Mouse (Mus musculus) lung, postnatal 25 days (tissue): ENCODE measurements at regions not wholly inside any gene's neighbourhood (a gene's known extent, or its start where the extent isn't known, plus 50 kb on each side); places are given as distances from the start of the nearest gene placed in this dataset.

Source experiments
- DNase-seq: peaks from one replicate; pipeline ENCODE4 v3.0.0; 2022; ENCODE audit warnings: low spot score

DNA sequence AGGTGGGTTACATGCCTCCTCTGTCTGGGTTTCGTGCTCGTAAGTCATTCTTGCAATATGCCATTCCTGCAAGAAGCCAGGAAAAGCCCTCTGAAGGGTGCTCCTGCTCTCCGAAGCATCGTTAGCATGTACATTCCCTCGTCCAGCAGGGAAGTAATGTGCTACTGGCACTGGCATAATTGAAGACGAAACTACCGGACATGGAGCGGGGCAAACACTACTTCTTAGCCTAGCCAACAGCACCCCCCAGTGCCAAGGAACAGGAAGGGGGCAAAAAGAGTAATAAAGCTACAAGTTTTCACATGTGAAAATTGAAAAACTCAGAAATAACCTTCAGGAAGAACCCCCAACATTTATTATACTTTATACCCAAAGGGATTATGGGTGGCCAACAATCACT is 88.6 kb upstream of the Usp24 start:
- DNase-seq: no peak

DNA sequence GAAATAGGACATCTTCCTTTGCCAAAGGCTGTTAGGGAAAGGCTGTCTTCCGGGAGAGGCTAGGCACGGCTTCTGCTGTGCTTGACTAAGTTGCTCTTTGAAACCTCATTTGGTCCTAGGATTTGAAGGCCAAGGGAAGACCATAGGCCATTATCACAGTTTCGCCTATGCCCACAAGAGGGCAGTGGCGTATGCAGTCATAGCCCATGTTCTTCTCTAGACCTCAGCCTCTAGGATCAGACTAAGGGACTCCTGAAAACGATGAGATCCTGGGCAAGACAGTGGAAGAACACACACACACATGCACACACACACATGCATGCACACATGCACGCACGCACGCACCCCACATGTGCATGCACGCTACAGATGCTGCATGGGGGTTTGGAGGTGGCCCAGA is 87.5 kb upstream of the Usp24 start:
- DNase-seq: peak; percentile 76

DNA sequence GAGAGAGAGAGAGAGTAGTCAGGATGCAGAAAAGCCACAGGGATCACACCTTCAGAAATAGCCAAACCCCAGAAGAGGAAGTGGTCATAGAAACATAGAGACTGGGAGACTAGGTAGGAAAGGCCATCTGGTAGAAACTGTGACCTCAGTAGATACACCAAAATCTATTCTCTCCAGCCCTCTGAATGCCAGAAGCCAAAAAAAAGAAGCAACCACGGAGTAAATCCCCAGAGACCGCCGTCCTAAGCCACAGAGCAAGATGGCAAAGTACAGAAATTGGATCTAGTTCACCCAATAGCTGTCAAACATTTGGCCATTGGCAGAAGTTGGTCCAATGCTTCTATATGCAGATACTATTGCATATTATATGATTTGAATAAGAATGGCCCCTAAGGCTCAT is 86.5 kb upstream of the Usp24 start:
- DNase-seq: no peak

GRCm38 (mm10) chr4:106232499-106232970 is 83.5 kb upstream of the Usp24 start:
- DNase-seq: no peak

- no peak for DNase-seq
Observed at GRCm38 (mm10) chr4:106244384-106244819, 71.6 kb upstream of the Usp24 start.

DNA sequence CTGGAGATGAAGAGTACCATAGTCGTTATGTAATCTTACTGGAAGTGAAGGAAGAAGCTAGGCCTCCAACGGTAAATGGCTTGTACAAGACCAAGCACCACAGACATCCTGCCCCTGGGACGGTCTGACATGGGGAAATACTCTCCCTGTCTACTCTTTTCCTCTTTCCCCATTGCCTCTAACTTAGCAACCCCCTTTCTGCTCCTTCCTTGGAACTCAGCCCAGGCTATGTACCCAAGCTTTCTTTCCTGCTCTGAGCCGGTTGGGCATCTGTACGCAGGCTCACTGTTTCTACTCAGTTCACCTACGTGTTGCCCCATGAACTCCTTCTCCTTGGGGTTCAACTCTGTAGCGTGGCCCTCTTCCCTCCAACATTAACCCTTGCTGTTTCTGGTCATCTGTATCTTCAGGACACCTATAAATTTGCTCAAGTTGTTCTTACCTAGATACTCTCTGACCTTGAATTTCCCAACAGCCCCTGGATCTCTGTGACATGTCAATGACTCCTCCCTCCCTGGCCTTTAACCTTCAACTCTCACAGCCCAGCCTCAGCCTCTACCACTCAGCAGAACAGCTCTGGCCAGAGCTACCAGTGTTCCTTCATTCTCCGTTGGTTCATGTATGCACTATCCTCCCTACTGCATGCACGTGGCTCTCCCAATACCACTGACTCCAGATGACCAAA is 71.0 kb upstream of the Usp24 start:
- DNase-seq: no peak

- DNase-seq: no peak
Observed at GRCm38 (mm10) chr4:106246695-106247094, 69.3 kb upstream of the Usp24 start.

DNA sequence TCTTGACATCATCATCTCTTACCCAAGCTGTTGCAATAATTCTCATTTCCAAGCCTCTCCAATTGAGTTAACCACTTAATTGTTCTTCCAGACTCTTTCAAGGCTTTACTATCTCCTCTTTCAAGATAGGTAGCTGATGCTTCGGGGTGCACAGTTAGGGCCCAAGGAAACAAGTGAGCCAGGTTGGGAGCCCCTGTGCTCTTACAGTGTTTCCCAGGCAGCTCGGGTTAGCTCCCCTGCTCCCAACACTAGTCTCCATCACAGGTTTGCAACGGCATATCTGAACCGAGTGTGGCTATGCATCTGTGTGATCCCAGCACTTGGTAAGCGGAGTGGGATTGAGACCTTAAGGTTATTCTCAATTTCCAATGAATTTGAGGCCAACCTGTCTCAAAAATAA is 68.6 kb upstream of the Usp24 start:
- no peak for DNase-seq

- DNase-seq: no peak
Observed at GRCm38 (mm10) chr4:106248272-106248671, 67.7 kb upstream of the Usp24 start.

GRCm38 (mm10) chr4:106249028-106249782 is 66.8 kb upstream of the Usp24 start:
- no peak for DNase-seq

DNA sequence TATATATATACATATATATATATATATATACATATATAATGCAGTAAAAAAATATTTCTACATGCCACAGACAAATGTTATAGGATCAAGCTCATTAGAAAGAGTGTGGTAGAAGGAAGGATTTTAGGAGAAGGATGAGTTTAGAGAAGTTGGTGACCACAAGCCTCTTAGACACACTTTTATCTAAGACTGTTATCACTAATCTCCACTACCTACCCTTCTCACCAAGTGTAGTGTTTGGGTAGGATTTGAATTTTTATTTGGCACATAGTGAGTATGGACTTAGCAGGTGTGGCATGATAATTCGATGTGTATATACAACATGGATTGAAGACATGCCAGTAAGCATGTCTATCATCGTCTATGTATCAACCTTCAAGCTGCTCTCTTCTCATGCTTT is 66.0 kb upstream of the Usp24 start:
- DNase-seq: no peak

DNA sequence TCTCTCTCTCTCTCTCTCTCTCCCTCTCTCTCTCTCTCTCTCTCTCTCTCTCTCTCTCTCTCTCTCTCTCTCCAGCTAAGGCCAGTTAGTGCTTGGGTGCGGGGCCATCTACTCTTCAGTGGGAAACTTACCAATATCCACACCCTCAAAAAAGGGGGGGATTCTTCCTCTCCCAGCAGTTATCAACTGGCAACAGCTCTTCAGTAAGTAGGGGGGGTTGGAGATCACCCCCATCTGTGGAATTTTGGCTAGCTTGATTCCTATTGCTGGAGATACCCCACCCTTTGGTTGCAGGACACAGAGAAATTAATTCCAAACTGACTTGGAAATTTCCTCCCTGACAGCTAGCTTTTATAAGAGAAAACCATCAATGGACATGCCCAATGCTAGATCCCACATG is 64.6 kb upstream of the Usp24 start:
- no peak for DNase-seq

- DNase-seq: no peak
Observed at GRCm38 (mm10) chr4:106252946-106253345, 63.1 kb upstream of the Usp24 start.

- no peak for DNase-seq
Observed at GRCm38 (mm10) chr4:106254761-106255475, 61.1 kb upstream of the Usp24 start.

DNA sequence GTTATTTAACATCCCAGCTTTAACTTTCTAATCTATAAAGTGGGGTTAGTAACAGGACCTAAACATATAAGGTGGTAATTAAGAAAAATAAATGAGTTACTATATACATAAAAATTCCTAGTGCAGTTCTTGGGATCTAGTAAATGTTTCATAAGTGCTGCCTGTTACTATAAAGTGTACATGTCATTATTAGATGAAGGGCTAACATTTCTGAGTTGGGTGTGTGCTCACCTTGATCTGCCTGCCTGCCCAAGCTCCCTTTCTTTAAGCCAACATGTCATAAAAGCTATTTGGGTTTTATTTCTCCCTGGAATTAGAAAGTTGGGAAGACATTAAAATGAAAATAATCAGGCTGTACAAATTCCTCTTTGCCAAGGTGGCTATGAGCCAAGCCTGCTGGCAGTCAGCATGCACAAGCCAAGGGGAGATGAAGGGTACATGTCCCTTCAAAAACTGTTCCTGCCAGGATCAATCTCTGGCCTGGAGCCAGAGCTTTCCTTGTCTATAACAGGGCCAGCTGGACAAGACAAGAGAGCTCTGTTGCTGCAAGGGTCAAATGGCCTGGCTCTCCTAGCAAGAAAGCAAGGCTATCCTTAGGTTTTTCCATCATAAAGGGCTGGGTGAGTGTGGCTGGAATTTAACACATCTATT is 59.9 kb upstream of the Usp24 start:
- no peak for DNase-seq

- no peak for DNase-seq
Observed at GRCm38 (mm10) chr4:106261404-106261803, 54.6 kb upstream of the Usp24 start.

GRCm38 (mm10) chr4:106261901-106262560 is 54.0 kb upstream of the Usp24 start:
- no peak for DNase-seq

DNA sequence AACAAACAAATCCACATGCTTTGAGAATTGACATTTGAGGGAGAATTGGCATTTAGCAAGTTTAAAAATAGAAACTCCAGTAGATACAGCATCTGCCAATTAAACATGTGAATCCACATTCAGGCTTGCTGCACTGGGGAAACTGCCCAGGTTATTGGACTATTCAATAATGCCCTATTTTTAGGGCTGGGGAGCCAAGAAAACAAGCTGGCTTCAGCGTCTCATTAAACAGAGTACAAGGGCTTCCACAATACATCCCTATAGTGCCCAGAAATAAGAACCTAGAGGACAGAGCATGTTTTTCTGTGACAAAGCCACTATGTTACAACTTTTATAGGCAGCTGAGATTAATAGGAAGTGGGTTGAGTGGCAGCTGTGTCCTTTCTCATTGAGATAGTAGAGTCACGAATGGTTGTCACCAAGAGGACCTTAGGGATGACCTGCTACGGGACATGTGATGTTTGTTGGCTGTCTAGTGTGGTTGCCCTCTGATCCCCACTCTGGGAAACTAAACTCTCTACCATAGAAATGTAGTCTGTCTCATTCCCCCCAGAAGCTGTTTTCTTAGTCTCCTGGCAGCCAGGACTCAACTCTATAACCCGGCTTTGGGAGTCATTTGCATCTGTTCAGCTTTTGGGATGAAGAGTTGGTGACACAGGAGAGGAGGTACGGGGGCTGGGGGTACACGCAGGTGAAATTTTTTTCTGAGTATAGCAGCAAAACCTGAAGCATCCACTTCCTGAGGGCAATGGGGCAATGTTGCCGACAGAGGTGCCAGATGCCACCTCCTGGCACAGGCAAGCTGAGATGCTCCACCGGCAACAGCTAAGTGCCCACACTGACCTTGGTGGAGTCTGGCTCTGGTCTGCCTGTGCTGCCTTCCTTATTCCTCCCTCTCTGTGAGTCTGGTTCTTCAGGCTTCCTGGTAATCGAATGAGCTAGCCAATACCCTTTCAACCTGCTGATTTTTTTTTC is 53.0 kb upstream of the Usp24 start:
- no peak for DNase-seq
